Mouse (Mus musculus): Measurements from ENCODE around the gene 3110082I17Rik.

GRCm38 (mm10) chr5:139483171-139483848, 23.0 kb upstream of the 3110082I17Rik start:
- TF ChIP-seq CTCF (IDR thresholded peaks at IDR 0.05; ENCODE audit: borderline replicate concordance, insufficient read depth, low read depth, low read length) (no peak), POLR2A (IDR thresholded peaks at IDR 0.05; ENCODE audit: borderline replicate concordance, insufficient read depth, low read length) (no peak)
